Mouse (Mus musculus): ENCODE measurements around the gene Zdhhc17.

The Zdhhc17 gene

DNA sequence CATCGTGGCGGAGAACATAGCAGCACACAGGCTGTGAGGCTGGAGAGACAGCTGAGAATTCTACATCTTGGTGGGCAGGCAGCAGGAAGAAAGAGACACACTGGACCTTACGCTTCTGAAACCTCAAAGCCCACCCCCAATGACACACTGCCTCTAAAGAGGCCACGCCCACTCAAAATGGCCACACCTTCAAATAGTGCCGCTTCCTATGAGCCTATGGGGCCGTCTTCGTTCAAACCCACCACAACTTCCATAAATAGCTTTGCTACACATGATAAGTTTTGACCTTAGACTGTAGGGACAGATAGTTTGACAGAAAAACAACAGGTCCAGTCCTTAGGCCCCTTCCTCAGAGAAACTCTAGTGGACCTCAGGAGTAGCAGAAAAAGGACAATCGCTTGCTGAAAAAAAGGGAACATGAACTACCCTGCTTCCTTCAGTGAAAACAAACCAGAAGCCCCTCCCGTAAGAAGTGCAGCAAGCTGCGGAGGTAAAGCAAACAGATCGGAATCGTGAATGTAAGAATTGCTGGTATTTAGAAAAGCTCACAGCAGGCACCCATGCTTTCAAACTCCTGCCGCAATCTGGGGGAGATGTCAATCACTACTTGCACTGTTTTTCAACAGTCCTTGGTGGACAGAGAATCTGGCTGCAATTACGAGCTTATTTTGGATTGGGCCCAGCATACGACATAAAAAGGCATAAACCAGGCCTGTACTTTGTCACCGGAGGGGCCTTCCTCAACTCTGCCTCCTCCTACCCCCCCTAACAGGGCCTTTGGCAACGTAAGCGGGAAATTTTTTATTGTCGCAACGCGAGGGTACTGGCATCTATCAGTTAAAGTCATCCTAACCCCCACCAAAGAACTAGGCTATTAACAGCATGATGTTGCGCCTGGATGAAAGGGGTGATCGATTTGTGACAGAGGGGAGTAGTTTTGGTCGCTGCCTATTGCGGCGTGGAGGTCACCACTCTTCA is 91.2 kb downstream of the Zdhhc17 start:
- peak; percentile 30 for DNase-seq

DNA sequence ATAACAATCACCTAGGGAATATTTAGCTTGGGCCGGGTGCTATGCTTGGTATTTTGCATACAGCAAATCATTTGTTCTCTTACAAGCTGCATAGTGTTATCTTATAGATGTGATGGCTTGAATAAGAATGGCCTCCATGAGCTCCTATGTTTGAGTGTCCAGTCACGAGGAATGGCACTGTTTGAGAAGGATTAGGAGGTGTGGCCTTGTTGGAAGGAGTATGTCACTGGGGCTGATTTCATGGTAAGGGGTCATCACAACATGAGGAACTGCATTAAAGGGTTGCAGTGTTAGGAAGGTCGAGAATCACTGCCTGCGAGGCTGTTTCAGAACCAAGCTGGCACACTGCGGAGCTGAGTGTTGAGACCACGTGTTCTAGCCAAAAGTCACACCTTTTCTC is 92.4 kb downstream of the Zdhhc17 start:
- no peak for DNase-seq

DNA sequence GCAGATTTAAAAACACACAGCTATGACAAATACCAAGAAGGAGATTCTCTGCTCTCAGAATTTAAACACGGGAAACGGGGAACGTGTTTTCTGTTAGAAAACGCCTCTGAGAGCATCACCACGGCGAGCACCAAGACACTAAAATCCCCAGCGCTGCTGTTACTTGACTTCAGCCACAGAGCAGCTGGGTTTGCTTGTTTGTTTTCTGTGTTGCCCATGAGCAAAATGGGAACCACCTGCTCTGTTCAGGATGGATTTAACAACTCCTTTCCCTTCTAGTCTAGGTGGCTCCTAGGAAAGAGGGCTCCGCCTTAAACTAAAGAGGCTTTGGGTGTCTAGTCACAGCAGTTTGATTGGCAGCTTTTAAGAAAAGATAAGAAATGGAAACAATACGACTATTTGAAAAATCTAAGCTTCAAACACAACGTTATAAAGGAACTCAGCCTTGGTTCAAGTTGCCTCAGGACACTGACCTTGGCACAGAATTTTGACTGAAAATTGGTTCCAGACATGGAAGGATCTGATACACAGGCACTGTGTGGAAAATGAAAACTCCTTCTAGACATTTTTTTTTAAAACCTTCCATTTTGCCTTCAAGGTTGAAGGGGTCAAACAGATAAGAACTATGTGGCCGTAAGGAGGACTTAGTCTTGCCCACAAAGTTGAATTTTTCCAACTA is 93.1 kb downstream of the Zdhhc17 start:
- DNase-seq = no peak

DNA sequence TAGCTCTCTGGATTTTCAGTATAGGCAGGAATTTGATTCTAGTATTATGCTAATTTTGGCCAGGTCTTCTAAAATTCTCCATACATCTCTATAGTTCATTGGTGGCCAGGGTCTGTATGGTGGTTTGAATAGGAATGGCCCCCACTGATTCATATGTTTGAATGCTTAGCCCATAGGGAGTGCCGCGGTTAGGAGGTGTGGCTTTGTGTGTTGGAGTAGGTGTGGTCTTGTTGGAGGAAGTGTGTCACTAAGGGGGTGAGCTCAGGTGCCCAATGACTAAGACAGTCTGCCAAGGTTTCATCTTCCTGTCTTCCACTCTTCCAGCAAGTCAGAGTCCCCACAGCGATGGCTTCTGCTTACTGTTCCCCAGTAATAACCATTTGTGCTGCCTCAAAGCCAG is 106.1 kb downstream of the Zdhhc17 start:
- no peak for DNase-seq

DNA sequence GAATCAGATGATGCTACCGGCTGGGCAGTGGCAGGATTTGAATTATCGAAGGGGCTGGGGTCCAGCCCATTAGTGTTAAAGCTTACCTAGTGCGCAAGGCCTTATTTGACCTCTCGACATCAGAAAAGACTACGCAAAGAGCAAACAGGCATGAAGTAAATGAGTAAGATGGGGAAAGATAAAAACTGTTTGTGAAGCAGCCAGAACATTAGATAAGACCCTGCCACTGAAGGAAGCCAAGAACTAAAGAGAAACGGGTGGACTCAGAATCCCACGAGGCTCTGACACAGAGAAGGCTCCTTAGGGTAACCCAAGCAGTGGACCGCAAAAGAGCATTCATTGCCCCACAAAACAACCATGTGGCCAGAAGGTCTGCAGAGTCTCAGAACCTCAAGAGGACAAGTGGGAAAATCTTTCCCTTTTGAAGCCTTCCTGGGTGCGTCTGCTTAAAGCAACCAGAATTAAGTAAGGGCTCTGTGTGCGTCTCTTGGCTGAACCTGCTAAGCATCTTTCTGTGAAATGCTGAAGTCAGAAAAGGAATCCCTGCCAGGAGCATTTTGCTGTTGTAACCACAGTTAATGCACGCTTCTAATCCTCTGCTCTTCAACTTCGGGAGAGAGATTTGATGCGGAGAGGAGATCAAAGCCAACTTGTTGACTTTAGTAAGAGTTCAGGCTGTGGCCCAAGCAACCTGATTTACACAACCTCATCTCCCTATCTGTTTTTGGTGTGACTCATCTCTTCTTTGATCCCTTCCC is 110.0 kb downstream of the Zdhhc17 start:
- no peak for DNase-seq
